Mouse (Mus musculus): ENCODE results near the gene Gm12184.
"Not testable (repeated sequence)": the region's sequence is repeated elsewhere in the genome, so short reads cannot be mapped to it uniquely, and the experiment has no call there.

DNA sequence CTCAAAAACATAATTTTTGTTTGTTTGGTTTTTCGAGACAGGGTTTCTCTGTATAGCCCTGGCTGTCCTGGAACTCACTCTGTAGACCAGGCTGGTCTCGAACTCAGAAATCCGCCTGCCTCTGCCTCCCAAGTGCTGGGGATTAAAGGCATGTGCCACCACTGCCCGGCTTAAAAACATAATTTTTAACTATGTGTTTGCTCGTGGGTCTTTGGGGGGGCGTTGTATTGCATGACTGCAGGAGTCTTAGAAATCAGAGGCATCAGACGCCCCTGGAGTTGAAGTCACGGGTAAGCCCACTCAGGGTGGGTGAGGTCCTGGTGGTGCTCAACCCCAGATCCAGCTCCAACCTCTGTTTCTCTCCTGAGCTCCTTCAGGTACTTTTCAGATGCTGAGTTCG lies 34.6 kb downstream of the Gm12184 start:
- TF ChIP-seq E2F4 (IDR thresholded peaks at IDR 0.05; ENCODE audit: insufficient read depth); MYOD1 (IDR thresholded peaks at IDR 0.05; ENCODE audit: control insufficient read depth in 1 of 3, insufficient read length in 2 of 3, low read depth in 2 of 3); POLR2A (IDR thresholded peaks at IDR 0.05; ENCODE audit: insufficient read length, low read depth); POLR2AphosphoS2 (IDR thresholded peaks at IDR 0.05; ENCODE audit: insufficient read length, low read depth); MYOG (IDR thresholded peaks at IDR 0.05; ENCODE audit: control insufficient read depth in 1 of 3, insufficient read depth in 1 of 3, insufficient read length in 2 of 3, low read depth in 2 of 3); CEBPB (IDR thresholded peaks at IDR 0.05; ENCODE audit: insufficient read depth, poor library complexity, severe bottlenecking); SRF (IDR thresholded peaks at IDR 0.05; ENCODE audit: control insufficient read depth, insufficient read length, low read depth); USF1 (IDR thresholded peaks at IDR 0.05; ENCODE audit: low read depth); TCF3 (IDR thresholded peaks at IDR 0.05; ENCODE audit: insufficient read length, low read depth): not testable (repeated sequence)

All from myocyte (in vitro differentiated cells).